Mouse (Mus musculus) adrenal gland, postnatal 25 days (tissue): ENCODE data around the gene Sh2d2a. TPM values are rescaled to one million over a fixed set of nuclear protein-coding genes. Genes with fewer than 3 reads are reported as not detected.
"Not testable (repeated sequence)": the region's sequence is repeated elsewhere in the genome, so short reads cannot be mapped to it uniquely, and the experiment has no call there.

Experiments used
- DNase-seq: peaks from one replicate; pipeline ENCODE4 v3.0.0; 2021; ENCODE audit warnings: mixed read lengths
- long read RNA-seq: library from polyadenylated mRNA; stranded (forward); transcript quantifications from one replicate; pipeline ENCODE4 v2.0.0, GENCODE M21; 2021
- total RNA-seq: library from RNA; stranded (reverse); gene quantifications from 2 replicates; pipeline ENCODE4 v1.2.3, GENCODE M21; 2021

Gene Sh2d2a
- total RNA-seq: 0.15 TPM in 1 of 2 replicates, not detected in the other
- long read RNA-seq: 0 reads

DNA sequence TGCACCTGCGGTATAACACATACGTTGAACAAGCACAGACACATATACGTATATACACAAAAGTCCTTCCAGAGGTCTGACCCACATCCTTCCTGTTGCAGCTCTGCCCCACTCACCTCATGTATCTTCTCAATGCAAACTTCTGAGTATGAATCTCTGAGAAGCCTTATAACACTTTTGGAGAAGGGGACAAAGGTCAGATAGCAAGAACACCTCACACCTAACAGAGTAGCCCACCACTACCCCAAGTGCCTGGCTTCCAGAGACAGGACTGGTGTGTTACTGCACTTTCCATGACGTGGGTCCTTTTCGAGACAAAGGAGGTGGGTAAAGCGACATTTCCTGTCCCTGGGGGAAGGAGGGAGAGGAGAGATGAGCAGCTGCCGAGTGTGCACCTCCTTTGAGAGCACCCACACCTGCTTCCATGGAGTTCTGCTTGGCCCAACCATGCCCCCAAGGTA is at the start of gene Sh2d2a:
Gene Sh2d2a, plus strand, starts transcription at position 106 of the 461 bp plus-strand sequence.
- DNase-seq: no peak

DNA sequence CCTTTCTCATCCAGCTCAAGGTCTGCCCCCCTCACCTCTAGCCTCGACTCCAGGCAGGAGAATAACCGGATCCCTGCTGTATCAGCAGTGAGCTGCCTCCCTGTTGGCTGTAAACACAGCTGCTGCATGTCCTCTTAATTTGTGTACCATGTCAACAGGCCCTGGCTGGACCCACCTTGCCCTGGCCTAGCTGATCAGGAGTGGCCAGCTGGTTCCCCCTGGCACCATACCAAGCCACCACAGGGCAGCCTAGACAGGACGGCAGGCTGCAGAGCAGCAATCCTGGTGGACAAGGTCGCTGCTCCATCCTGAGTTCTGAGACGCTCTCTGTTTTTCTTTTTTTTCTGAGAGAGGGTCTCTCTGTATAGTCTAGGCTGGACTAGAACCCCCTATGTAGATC is 44.9 kb upstream of the Sh2d2a start:
- DNase-seq: no peak

GRCm38 (mm10) chr3:87804038-87804677 is 42.4 kb upstream of the Sh2d2a start:
- peak; percentile 17 for DNase-seq

- DNase-seq: no peak
These were observed 37.1 kb upstream of the Sh2d2a start for GRCm38 (mm10) chr3:87809322-87809962.

DNA sequence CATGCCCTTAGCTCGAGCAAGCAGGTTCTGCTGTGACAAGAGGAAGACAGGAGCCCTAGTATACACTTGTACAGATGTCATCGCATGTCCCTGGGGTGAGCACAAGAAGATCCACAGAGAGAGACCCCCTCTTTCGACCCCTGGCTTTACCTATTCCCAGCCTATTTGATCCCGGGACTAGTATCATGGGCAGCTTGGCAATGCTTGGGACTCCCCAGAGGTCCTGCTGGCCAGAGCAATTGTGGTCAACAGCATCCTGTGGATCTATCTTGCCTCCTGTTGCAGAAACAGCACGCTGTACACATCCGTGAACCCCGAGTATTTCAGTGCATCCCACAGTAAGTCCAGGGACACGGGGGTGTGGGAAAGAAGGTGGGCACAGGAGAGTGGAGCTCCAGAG is 35.3 kb upstream of the Sh2d2a start:
- DNase-seq: no peak

GRCm38 (mm10) chr3:87812413-87812812 is 34.1 kb upstream of the Sh2d2a start:
- DNase-seq: no peak

GRCm38 (mm10) chr3:87812873-87813272 is 33.7 kb upstream of the Sh2d2a start:
- no peak for DNase-seq

DNA sequence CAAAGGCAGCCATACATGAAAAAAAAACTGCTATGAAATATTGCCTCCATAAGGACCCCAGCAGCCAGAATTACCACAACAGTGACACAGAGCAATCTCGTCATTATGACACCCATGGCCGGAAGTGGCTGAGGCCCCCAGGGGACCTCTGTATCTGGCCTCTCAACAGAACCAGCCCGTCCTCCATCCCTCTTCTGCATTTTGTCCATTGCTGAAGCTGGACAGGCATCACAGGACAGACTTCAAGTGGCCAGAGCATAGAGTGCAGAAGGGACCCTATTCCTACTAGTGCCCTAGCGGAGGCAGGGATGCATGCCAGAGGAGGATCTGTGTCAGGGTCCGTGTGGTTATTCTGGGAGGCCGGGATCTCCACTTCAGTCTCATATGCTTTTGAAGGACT is 30.4 kb upstream of the Sh2d2a start:
- no peak for DNase-seq

DNA sequence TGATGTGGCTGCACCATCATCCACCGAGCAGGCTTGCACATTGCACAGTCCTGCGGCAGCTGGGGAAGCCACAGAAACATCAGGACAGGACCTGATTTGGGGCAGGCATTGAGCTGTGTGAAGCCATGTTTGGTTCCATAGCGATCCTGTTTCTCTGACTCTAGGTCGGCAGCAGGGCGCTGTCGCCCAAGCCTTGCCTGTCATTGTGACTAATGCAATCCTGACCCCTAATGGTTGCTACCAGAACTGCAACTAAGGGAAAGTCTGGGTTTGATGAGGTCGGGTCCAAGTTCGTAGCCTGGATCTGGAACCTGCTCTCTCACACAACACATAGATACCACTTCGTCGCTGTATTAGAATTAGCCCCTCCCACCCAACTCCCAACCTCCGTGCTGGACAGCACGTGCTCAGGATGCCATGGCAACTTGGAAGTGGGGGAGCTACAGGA is 29.9 kb upstream of the Sh2d2a start:
- peak; percentile 61 for DNase-seq

DNA sequence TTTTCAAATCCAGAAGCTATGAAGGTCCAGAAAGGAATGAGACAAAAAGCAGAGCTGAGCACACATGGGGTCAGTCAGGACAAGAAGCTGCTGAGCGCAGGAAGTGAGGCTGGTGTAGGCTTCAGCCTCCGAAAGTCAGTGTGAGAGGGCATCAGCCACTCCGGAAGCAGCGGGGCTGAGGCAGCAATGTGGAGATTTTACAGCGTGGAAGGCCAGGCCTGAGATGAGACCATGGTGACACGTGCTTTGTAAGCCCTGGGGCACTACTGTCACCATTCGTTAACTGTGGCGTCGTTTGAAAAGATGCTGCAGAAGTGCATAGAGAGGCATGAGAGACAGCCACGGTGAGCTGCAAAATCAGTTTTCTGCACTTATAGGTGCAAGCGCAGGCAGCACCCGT is 28.3 kb upstream of the Sh2d2a start:
- no peak for DNase-seq

DNA sequence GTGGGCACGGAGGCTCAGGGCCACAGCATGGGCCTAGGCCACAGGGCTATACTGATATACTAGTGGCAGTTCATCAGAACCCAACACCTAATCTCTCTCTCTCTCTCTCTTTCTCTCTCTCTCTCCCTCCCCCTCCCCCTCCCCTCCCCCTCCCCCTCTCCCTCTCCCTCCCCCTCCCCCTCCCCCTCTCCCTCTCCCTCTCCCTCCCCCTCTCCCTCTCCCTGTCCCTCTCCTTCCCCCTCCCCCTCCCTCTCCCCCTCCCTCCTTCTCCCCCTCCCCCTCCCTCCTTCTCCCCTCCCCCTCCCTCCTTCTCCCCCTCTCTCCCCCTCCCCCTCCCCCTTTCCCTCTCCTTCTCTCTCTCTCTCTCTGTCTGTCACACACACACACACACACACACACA is 22.3 kb upstream of the Sh2d2a start, which contains the start of gene Pear1:
Gene Pear1, minus strand, starts transcription at position 101 of the 400 bp plus-strand sequence.
- not testable (repeated sequence) for DNase-seq

GRCm38 (mm10) chr3:87828435-87828834 is 18.1 kb upstream of the Sh2d2a start:
- no peak for DNase-seq

- no peak for DNase-seq
These were observed 17.5 kb upstream of the Sh2d2a start for GRCm38 (mm10) chr3:87829025-87829424.

DNA sequence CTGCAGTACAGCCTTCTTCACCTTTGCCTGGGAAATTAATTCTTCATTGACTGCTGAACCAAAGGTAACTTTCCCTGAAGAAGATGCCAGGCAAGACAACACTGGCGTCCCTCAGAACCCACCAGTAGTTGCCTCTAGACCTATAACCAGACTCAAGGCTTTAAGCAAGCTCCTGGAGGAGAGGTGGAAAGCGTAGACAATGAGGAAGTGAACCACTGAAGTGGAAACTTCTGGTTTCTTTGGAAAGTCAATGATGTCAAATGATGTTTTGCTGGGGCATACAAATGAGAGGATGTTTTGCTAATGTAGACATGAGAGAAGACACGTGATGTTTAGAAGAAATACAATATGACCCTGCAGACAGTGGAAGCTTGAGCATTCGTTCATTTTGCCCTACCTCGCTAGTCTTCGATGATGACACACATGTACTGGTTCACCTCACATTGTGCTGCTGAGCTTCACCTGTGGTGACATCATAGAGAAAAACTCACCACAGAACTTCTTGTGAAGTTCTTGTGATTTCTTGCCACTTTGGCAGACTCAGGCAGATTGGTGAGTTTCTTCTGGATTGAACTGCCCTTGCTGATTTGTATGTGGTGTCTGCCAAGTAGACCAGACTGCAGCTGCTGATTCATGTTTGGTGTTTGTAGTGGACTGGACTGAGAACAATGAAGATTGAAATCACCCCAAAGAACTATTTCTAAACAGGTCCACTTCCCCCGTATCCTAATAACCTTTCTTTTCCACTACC is 14.3 kb upstream of the Sh2d2a start:
- DNase-seq: no peak

GRCm38 (mm10) chr3:87833482-87833881 is 13.1 kb upstream of the Sh2d2a start:
- DNase-seq: no peak

DNA sequence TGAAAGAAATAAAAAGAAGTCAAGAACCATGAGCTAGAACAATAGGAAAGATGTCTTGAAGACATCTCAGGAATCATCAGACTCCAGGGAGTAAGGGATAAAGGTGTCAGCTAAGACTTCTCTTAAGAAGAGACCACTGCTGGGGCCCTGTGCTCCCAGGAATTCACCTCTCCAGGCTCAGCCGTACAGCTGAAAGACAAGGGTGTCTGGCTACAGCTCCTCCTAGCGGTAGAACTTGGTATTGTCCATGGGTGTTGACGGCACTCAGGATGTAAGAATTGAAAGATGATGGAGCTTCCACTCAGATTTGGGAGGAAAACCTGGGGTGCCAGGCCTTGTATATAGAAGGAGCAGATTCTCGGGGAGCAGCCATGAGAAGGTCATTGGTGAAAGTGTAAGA is 7.9 kb upstream of the Sh2d2a start:
- DNase-seq: peak; percentile 74

GRCm38 (mm10) chr3:87840858-87841257 is 5.7 kb upstream of the Sh2d2a start:
- no peak for DNase-seq

- no peak for DNase-seq
These were observed 1.6 kb upstream of the Sh2d2a start for GRCm38 (mm10) chr3:87844981-87845380.

DNA sequence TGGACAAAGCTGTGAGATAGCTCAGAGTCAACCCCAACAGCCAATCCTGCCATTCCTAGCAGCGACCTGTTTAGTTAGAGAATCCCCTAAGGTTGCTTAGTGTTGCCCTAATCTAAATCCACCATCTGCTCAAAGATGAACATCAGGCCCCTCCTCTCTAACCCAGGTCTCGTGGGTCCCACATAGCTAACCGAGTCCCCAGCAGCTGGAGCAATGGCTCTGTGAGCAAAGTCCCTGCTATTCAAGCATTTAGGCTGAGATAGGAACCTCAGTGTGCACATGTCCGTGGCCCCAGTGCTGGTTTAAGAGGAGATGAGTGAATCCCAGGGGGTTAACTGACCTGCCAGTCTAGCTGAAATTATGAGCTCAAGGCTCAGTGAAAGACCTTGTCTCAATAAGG is 369 bp upstream of the Sh2d2a start:
- no peak for DNase-seq

GRCm38 (mm10) chr3:87847680-87848079 is 1.1 kb downstream of the Sh2d2a start:
- DNase-seq: no peak

GRCm38 (mm10) chr3:87849117-87849516 is 2.6 kb downstream of the Sh2d2a start:
- no peak for DNase-seq

- peak; percentile 38 for DNase-seq
These were observed 8.4 kb downstream of the Sh2d2a start for GRCm38 (mm10) chr3:87854795-87855568.
